Mouse (Mus musculus): ENCODE measurements around the gene Cox7a2l. TPM values are rescaled to one million over a fixed set of nuclear protein-coding genes. Genes with fewer than 3 reads are reported as not detected.

The Cox7a2l gene
- polyA plus RNA-seq, 1 experiment = 297 TPM

DNA sequence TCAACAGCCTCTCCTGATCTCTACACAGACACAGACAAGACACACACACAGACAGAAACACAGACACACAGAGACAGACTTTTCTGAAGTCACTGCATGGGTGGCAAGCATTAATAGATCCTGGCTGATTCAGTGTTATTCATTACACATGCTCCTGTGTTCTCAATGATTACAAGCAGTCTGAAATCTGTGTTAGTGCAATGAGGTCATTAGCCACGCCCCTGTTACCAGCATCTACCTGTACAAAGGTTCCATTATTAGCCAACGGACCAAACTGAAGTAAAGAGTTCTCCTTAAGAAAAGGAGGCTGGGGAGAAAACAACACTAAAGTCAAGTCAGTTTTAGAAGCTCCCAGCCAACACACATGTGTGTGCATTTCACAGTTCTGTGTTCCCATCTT, 13.4 kb downstream of the Cox7a2l start:
- no peak overlapping the region for H3K27ac ChIP-seq (ENCODE audit: insufficient read depth, low read length)
- no peak for TF ChIP-seq POLR2A (IDR thresholded peaks at IDR 0.05; ENCODE audit: low read depth, low read length)
- no peak for TF ChIP-seq CTCF (IDR thresholded peaks at IDR 0.05; ENCODE audit: borderline replicate concordance, insufficient read depth, low read length)
- no peak overlapping the region for H3K4me3 ChIP-seq (ENCODE audit: insufficient read depth, low read length)
- no peaks in the 10 kb centered on the region for H3K4me1 ChIP-seq (ENCODE audit: control insufficient read depth, insufficient read depth, low read length)

DNA sequence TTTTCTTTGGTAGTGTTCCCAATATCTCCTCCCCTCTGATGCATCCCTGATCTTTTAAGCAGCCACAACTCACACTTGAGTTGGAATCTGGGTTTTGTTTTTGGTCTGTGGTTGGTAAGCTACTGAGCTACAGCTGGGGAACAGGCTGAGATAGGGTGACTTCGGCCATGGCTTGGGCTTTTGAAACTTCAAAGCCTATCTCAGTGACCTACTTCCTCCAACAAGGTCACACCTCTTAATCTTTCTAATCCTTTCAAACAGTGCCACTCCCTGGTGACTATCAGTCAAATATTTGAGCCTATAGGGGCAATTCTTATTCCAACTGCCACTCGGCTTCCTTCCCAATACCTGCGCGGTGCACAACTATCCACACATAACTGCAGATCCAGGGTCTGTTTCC, 17.4 kb downstream of the Cox7a2l start:
- no peaks in the 10 kb centered on the region for H3K4me1 ChIP-seq (ENCODE audit: control insufficient read depth, insufficient read depth, low read length)
- no peak for TF ChIP-seq CTCF (IDR thresholded peaks at IDR 0.05; ENCODE audit: borderline replicate concordance, insufficient read depth, low read length)
- TF ChIP-seq POLR2A (IDR thresholded peaks at IDR 0.05; ENCODE audit: low read depth, low read length) = no peak
- H3K4me3 ChIP-seq (ENCODE audit: insufficient read depth, low read length) = no peak overlapping the region
- H3K27ac ChIP-seq (ENCODE audit: insufficient read depth, low read length) = no peak overlapping the region

DNA sequence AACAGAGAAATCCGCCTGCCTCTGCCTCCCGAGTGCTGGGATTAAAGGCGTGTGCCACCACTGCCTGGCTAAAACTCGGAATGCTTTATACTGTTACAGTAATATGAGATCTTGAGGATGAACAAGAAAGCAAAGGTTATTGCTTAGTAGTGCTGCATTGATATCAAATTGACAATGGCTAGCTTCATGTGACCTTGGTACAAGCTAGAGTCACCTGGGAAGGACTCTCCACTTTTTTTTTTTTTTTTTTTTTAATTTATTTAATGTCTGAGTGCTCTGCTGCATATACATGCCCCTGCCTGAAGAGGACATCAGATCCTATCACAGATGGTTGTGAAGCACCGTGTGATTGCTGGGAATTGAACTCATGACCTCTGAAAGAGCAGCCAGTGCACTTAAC, 18.2 kb downstream of the Cox7a2l start:
- Histone ChIP-seq H3K4me1 (ENCODE audit: control insufficient read depth, insufficient read depth, low read length) (no peaks in the 10 kb centered on the region), H3K4me3 (ENCODE audit: insufficient read depth, low read length) (no peak overlapping the region), H3K27ac (ENCODE audit: insufficient read depth, low read length) (no peak overlapping the region)
- TF ChIP-seq CTCF (IDR thresholded peaks at IDR 0.05; ENCODE audit: borderline replicate concordance, insufficient read depth, low read length) = no peak
- no peak for TF ChIP-seq POLR2A (IDR thresholded peaks at IDR 0.05; ENCODE audit: low read depth, low read length)

DNA sequence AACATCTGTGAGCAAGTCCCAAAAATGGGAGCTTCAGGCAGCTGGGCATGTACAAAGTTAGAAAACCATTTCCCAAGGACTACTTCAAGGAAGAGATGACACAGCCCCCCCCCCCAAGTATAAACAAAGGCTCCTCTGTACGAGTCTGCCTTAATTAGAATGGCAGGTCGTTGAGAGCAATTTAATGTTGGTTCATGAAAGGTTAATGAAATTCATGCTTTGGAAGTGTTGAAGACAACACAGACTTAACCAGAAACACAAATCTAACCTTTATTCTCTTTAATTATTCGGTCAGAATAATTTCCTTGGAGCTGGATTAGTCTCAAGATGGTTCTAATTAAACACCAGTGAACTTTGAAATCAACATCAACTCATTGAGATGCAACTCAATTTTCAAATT, 29.4 kb downstream of the Cox7a2l start:
- no peaks in the 10 kb centered on the region for H3K4me1 ChIP-seq (ENCODE audit: control insufficient read depth, insufficient read depth, low read length)
- H3K4me3 ChIP-seq (ENCODE audit: insufficient read depth, low read length) = no peak overlapping the region
- TF ChIP-seq POLR2A (IDR thresholded peaks at IDR 0.05; ENCODE audit: low read depth, low read length) (no peak), CTCF (IDR thresholded peaks at IDR 0.05; ENCODE audit: borderline replicate concordance, insufficient read depth, low read length) (no peak)
- no peak overlapping the region for H3K27ac ChIP-seq (ENCODE audit: insufficient read depth, low read length)

DNA sequence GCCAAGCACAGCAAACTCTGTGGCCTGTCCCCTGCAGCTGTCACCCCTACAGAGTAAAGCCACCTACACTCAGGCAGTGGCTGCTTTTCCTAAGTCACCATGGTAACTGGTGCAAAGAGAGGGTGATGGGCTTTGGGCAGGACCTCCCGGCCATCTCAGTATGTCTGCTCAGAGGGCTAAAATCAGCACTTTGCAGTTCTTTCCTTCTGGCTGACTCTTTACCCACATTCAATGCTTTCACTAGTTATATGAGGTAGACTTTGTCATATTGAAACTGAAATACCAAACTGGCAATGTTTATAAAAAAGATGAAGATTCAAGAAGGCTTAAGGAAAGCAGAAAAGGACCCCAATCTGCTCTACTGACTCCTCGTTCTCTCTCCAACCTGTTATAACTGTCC, 33.3 kb downstream of the Cox7a2l start:
- Histone ChIP-seq H3K27ac (ENCODE audit: insufficient read depth, low read length) (no peak overlapping the region), H3K4me3 (ENCODE audit: insufficient read depth, low read length) (no peak overlapping the region), H3K4me1 (ENCODE audit: control insufficient read depth, insufficient read depth, low read length) (no peaks in the 10 kb centered on the region)
- TF ChIP-seq POLR2A (IDR thresholded peaks at IDR 0.05; ENCODE audit: low read depth, low read length) = no peak
- no peak for TF ChIP-seq CTCF (IDR thresholded peaks at IDR 0.05; ENCODE audit: borderline replicate concordance, insufficient read depth, low read length)

DNA sequence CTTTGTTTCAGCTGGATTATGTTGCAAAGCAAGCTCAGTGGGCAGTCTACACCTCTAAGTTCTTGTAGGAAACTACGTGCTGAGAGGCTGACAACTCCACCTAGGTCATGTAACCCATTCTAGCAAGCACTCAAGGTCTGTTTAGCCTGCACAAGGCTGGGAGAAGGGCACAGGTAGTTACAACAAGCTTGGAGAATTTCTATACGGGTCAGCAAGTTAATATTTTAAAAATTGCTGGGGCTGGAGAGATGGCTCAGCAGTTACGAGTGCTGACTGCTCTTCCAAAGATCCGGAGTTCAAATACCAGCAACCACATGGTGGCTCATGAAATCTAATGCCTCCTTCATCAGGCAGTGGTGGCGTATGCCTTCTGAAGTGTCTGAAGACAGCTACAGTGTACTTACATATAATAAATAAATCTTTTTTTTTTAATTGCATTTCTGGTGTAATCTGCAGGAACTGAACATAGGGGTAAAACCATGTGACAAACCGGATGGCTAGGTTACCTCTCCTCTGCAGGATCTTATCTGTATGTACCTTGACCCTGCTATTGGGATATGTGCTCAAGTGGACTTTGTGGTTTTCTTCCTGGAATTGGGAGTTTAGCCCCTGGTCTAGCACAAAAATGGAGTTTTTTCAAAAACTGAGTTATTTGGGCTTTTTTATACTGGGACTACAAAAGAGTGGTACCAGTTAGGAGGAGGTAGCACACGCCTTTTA, 34.2 kb downstream of the Cox7a2l start:
- Histone ChIP-seq H3K27ac (ENCODE audit: insufficient read depth, low read length) (no peak overlapping the region), H3K4me1 (ENCODE audit: control insufficient read depth, insufficient read depth, low read length) (no peaks in the 10 kb centered on the region), H3K4me3 (ENCODE audit: insufficient read depth, low read length) (no peak overlapping the region)
- TF ChIP-seq POLR2A (IDR thresholded peaks at IDR 0.05; ENCODE audit: low read depth, low read length) (no peak), CTCF (IDR thresholded peaks at IDR 0.05; ENCODE audit: borderline replicate concordance, insufficient read depth, low read length) (no peak)

DNA sequence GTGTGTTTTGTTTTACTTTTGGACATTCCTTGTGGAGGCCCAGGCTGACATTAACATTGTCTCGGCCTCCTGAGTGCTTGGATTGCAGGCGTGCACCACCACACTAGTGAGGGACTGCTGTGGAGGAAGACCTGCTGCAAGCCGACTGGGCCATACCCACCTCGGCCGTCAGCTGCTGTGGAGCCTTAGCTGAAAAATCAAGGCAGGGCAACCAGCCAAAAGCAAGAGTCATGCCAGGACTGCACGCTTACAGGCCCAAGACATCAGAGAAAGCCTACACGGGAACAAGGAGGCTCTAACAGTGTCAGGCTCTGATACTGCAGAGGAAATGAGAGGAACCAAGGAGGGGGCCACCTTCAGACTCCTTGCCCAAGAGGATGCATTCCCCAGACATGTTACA, 35.6 kb downstream of the Cox7a2l start:
- no peak for TF ChIP-seq CTCF (IDR thresholded peaks at IDR 0.05; ENCODE audit: borderline replicate concordance, insufficient read depth, low read length)
- TF ChIP-seq POLR2A (IDR thresholded peaks at IDR 0.05; ENCODE audit: low read depth, low read length) = no peak
- Histone ChIP-seq H3K4me3 (ENCODE audit: insufficient read depth, low read length) (no peak overlapping the region), H3K4me1 (ENCODE audit: control insufficient read depth, insufficient read depth, low read length) (no peaks in the 10 kb centered on the region), H3K27ac (ENCODE audit: insufficient read depth, low read length) (no peak overlapping the region)

DNA sequence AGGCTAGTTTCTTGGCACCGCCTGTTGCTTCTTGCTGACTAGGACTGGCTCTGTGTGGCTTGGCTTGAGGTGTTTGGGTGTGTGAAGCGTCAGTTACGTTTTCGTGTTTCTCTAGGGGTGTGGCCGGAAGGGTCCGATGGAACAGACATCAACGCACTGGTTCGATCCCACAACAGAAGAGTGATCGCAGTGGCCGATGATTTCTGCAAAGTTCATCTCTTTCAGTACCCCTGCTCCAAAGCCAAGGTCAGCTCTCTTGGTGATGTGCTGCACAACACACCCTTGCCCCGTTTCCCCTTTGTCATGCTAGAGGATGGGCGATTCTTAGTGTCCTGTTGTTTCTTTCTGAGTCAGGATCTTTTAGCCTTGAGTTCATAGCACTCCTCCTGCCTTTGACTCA, 40.0 kb downstream of the Cox7a2l start:
- H3K27ac ChIP-seq (ENCODE audit: insufficient read depth, low read length) = no peak overlapping the region
- H3K4me3 ChIP-seq (ENCODE audit: insufficient read depth, low read length) = no peak overlapping the region
- no peaks in the 10 kb centered on the region for H3K4me1 ChIP-seq (ENCODE audit: control insufficient read depth, insufficient read depth, low read length)
- TF ChIP-seq CTCF (IDR thresholded peaks at IDR 0.05; ENCODE audit: borderline replicate concordance, insufficient read depth, low read length) (no peak), POLR2A (IDR thresholded peaks at IDR 0.05; ENCODE audit: low read depth, low read length) (no peak)

DNA sequence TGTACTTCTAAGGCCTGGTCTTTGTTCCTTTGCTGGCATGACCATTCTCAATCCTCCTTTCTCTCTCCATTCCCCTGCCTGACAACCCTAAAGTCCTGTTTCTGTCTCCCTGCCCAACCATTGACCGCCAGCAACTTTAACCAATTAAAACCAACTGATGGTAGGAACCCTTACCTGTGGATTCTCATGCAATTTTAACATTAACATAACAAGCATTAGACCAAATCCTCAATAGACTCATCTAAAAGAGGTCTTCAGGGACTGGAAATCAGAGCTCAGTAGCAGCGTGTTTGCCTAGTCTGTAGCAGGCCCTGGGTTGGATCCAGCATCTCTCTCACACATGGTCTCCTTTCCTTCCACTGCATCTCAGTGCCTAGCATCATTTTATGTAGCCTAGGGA, 47.5 kb downstream of the Cox7a2l start:
- no peak overlapping the region for H3K4me3 ChIP-seq (ENCODE audit: insufficient read depth, low read length)
- H3K4me1 ChIP-seq (ENCODE audit: control insufficient read depth, insufficient read depth, low read length) = no peaks in the 10 kb centered on the region
- TF ChIP-seq POLR2A (IDR thresholded peaks at IDR 0.05; ENCODE audit: low read depth, low read length) (no peak), CTCF (IDR thresholded peaks at IDR 0.05; ENCODE audit: borderline replicate concordance, insufficient read depth, low read length) (no peak)
- H3K27ac ChIP-seq (ENCODE audit: insufficient read depth, low read length) = no peak overlapping the region

DNA sequence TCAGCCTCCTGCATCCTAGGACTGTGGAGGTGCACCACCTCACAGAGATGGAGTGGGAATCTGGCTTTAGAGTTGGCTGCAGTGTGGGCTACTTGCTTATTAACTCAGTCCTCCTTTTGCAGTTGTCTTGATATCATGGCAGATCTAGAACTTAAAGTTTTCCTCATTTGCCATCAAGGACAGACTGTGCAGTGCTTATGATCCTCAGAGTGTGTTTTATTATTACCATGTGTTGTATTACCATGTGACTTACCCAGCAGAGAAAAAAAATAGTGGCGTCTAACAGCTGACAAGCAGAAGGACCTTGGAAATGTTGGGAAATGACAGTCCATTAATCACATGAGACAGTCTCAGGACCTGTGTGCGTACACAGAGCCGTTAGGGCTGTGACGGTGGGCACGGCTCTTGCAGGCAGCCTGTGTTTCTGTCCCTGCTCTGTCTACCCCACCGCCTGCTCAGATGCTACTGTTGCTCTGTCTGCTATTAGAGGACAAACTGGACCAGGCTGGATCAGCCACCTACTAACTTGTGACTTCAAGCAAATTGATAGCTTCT, 50.4 kb downstream of the Cox7a2l start:
- TF ChIP-seq POLR2A (IDR thresholded peaks at IDR 0.05; ENCODE audit: low read depth, low read length) (no peak), CTCF (IDR thresholded peaks at IDR 0.05; ENCODE audit: borderline replicate concordance, insufficient read depth, low read length) (no peak)

More for the DNA sequence above, 50.4 kb downstream of the Cox7a2l start:
- Histone ChIP-seq H3K4me1 (ENCODE audit: control insufficient read depth, insufficient read depth, low read length) (no peaks in the 10 kb centered on the region), H3K4me3 (ENCODE audit: insufficient read depth, low read length) (no peak overlapping the region), H3K27ac (ENCODE audit: insufficient read depth, low read length) (no peak overlapping the region)
